Mouse (Mus musculus): ENCODE measurements around the gene Tssc4. TPM values are rescaled to one million over a fixed set of nuclear protein-coding genes. Genes with fewer than 3 reads are reported as not detected.

Gene Tssc4
- polyA plus RNA-seq (2017; shearing (Covaris generic)) = 10 to 100 TPM; 40.6 to 41.4 TPM

GRCm38 (mm10) chr7:143068882-143069591 lies at the start of gene Tssc4:
Gene Tssc4, plus strand, starts transcription at chr7:143069249.

GRCm38 (mm10) chr7:143052626-143053007 lies 16.4 kb upstream of the Tssc4 start, which contains the start of gene Cd81:
Gene Cd81, plus strand, starts transcription at chr7:143052739.

DNA sequence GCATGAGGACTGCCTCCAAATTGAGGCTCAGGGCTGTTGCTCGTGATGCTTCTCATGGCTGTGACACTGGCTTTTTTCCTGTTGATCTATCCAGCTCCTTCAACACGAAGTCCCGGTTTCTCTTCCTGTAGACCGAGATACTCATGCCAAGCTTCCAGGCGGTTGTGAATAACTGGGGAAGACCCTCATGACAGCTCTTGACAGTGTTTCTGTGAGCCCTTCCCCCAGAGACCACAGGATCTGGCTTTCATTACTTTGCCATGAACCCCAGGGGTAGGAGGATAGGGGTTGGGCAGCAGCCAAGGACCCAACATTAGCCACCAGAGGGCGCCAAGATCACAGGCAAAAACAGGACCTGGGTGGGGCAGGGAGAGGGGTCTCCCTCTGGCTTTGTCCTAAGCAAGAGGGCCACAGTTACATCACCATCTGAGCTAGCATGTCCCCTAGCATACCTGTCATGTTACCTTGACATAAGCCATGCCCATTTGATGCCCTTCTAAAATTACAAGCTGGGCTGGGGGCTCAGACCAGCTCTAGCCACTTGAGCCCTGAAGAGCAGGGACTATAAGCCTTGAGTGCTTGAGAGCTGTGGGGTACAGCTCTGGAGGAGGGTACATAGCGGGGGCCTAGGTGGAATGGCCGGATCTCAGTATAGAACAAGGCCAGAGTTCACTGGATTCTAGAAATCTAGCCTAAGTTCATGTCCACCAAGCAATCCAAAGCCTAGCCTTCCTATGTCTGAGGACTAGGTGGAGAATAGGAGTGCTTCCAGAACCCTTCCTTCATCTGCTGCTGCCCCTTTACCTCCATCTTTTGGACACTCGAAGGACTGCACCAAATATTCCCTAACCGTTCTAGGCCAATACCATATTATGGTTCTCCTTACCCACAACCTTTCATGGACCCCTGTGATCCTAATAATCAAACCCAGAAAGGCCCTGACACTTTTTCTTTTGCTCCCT lies 25.8 kb downstream of the Tssc4 start, which contains the start of gene Trpm5:
Gene Trpm5 (minus strand): TSS at position 51 of the 962 bp plus-strand sequence.

DNA sequence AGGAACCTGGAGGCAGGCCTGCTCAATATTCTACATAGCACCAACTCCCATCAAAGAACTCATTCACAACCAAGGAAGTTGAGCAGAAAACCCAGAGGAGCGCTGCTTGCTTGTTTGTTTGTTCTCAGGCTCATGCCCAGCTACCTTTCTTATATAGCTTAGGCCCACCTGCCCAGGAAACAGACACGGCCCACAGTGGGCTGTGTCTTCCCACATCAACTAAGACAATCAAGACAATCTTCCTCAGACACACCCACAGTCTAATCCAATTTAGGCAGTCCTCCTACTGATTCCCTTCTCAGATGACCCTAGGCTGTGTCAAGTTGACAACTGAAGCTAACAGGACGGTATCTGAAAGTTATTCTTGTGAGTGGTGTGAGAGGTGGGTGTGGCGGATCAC lies 37.0 kb downstream of the Tssc4 start, which contains the start of gene Kcnq1:
Gene Kcnq1 (plus strand): TSS at position 301 of the 400 bp plus-strand sequence.

Other genes starting within 250 kb of the Tssc4 start
- not detected for gene Th, start 138.1 kb upstream of the Tssc4 start, polyA plus RNA-seq (2017; shearing (Covaris generic))
- 1 to 10 TPM in 1 of 2 experiments, not detected in 1; 1.7 TPM for gene Ascl2, start 100.0 kb upstream of the Tssc4 start, polyA plus RNA-seq (2017; shearing (Covaris generic))
- 100 to 1,000 TPM; 427 to 525 TPM for gene Tspan32, start 64.2 kb upstream of the Tssc4 start, polyA plus RNA-seq (2017; shearing (Covaris generic))
- gene Cd81, start 16.5 kb upstream of the Tssc4 start, polyA plus RNA-seq (2017; shearing (Covaris generic)) = 100 to 1,000 TPM in 1 of 2 experiments, 10 to 100 TPM in 1; 99.7 to 237 TPM
- gene Trpm5, start 25.4 kb downstream of the Tssc4 start, polyA plus RNA-seq (2017; shearing (Covaris generic)) = under 1 TPM; 0.34 to 0.72 TPM
- not detected for gene Kcnq1, start 37.1 kb downstream of the Tssc4 start, polyA plus RNA-seq (2017; shearing (Covaris generic))